Mouse (Mus musculus) bone marrow macrophage, adult 2 months (primary cell): ENCODE results near the gene Rab3il1. TPM values are rescaled to one million over a fixed set of nuclear protein-coding genes. Genes with fewer than 3 reads are reported as not detected.

Source experiments
- H3K27ac ChIP-seq: 2 replicates; pipeline ENCODE4 v1.5.1; 2012; ENCODE audit warnings: low read depth, low read length; ENCODE audit not compliant: insufficient read depth
- H3K4me1 ChIP-seq: 2 replicates; pipeline ENCODE4 v1.6.1; 2012; ENCODE audit warnings: low read length; ENCODE audit not compliant: control insufficient read depth, insufficient read depth
- H3K4me3 ChIP-seq: 2 replicates; pipeline ENCODE4 v1.5.1; 2012; ENCODE audit warnings: mild to moderate bottlenecking, low read length, moderate library complexity; ENCODE audit not compliant: insufficient read depth
- CTCF ChIP-seq: IDR thresholded peaks from 2 replicates; pipeline ENCODE4 v1.5.1; 2012; ENCODE audit warnings: low read depth, mild to moderate bottlenecking, low read length, moderate library complexity
- POLR2A ChIP-seq: IDR thresholded peaks from 2 replicates; pipeline ENCODE4 v1.6.1; 2012; ENCODE audit warnings: mild to moderate bottlenecking, low read depth, low read length, borderline replicate concordance
- polyA plus RNA-seq: library from polyadenylated mRNA; stranded (reverse); fragments of >200 nt; gene quantifications from 2 replicates; pipeline ENCODE4 v1.2.4, GENCODE M21; 2012; ENCODE audit not compliant: missing spikeins, insufficient read depth, insufficient read length

The Rab3il1 gene
- polyA plus RNA-seq, 1 experiment: 178 TPM

- Histone ChIP-seq H3K27ac (peak overlapping the region; percentile 99), H3K4me1 (peaks cover 21% of the 10 kb centered on the region), H3K4me3 (peak overlapping the region; percentile 83)
- TF ChIP-seq CTCF (no peak), POLR2A (peak; percentile 89; the same call in 1 of the 2 replicates)
Observed at GRCm38 (mm10) chr19:9982151-9982851, 19.2 kb upstream of the Rab3il1 start.

- TF ChIP-seq CTCF (no peak), POLR2A (no peak)
- Histone ChIP-seq H3K4me3 (peak overlapping the region; percentile 83), H3K27ac (peak overlapping the region; percentile 92), H3K4me1 (peaks cover 16% of the 10 kb centered on the region)
Observed at GRCm38 (mm10) chr19:9982852-9983542, 18.5 kb upstream of the Rab3il1 start.

GRCm38 (mm10) chr19:9984111-9985055 is 17.1 kb upstream of the Rab3il1 start:
- Histone ChIP-seq H3K4me3 (peak overlapping the region; percentile 83), H3K4me1 (peaks cover 7% of the 10 kb centered on the region), H3K27ac (peak overlapping the region; percentile 92)
- no peak for TF ChIP-seq POLR2A
- TF ChIP-seq CTCF: no peak

GRCm38 (mm10) chr19:9985190-9985899 is 16.1 kb upstream of the Rab3il1 start:
- peaks cover 9% of the 10 kb centered on the region for H3K4me1 ChIP-seq
- TF ChIP-seq CTCF: no peak
- TF ChIP-seq POLR2A: no peak
- H3K4me3 ChIP-seq: peak overlapping the region; percentile 83
- H3K27ac ChIP-seq: peak overlapping the region; percentile 92

- TF ChIP-seq POLR2A (no peak), CTCF (no peak)
Observed at GRCm38 (mm10) chr19:9985900-9986421, 15.5 kb upstream of the Rab3il1 start.

GRCm38 (mm10) chr19:9987192-9987591 is 14.3 kb upstream of the Rab3il1 start:
- Histone ChIP-seq H3K4me1 (peaks cover 5% of the 10 kb centered on the region), H3K4me3 (no peak overlapping the region), H3K27ac (no peak overlapping the region; the same call in 1 of the 2 replicates)
- TF ChIP-seq POLR2A: no peak
- no peak for TF ChIP-seq CTCF

More at GRCm38 (mm10) chr19:9985900-9986421, 15.5 kb upstream of the Rab3il1 start:
- Histone ChIP-seq H3K4me3 (0 out of 2 replicates have a peak overlapping the region, but pooled peaks have one; percentile 83), H3K4me1 (peaks cover 7% of the 10 kb centered on the region), H3K27ac (peak overlapping the region; percentile 92)

- H3K27ac ChIP-seq: no peak overlapping the region
Observed at GRCm38 (mm10) chr19:9987593-9987992, 13.9 kb upstream of the Rab3il1 start.

GRCm38 (mm10) chr19:9989171-9989883 is 12.1 kb upstream of the Rab3il1 start:
- H3K4me1 ChIP-seq: peaks cover 5% of the 10 kb centered on the region
- TF ChIP-seq POLR2A: no peak
- TF ChIP-seq CTCF: peak; percentile 61
- no peak overlapping the region for H3K27ac ChIP-seq
- H3K4me3 ChIP-seq: no peak overlapping the region

More at GRCm38 (mm10) chr19:9987593-9987992, 13.9 kb upstream of the Rab3il1 start:
- TF ChIP-seq CTCF (no peak), POLR2A (no peak)
- Histone ChIP-seq H3K4me1 (peaks cover 5% of the 10 kb centered on the region), H3K4me3 (no peak overlapping the region)
